Mouse (Mus musculus) hindbrain, embryonic 14.5 days (tissue): ENCODE data around the gene Opcml. TPM values are rescaled to one million over a fixed set of nuclear protein-coding genes. Genes with fewer than 3 reads are reported as not detected.

ENCODE experiments used
- ATAC-seq: fragments of 200-750 bp; cut with Nextera tagmentation; 2 replicates; pipeline ENCODE4 v1.8.0; 2017; ENCODE audit warnings: moderate number of reproducible peaks, mild to moderate bottlenecking, moderate TSS enrichment, moderate library complexity; ENCODE audit not compliant: low FRiP score
- DNase-seq: peaks from one replicate; pipeline ENCODE4 v3.0.0-alpha.2; 2015; ENCODE audit warnings: low spot score
- H3K27ac ChIP-seq: fragments of 300-500 bp; sonication (generic); 2 replicates; pipeline ENCODE4 v1.5.1; 2014; ENCODE audit warnings: mild to moderate bottlenecking, moderate library complexity
- H3K27me3 ChIP-seq: fragments of 300-500 bp; sonication (generic); 2 replicates; pipeline ENCODE4 v1.6.1; 2014; ENCODE audit warnings: mild to moderate bottlenecking, low read length, mixed read lengths; ENCODE audit not compliant: control insufficient read depth, insufficient read depth
- H3K36me3 ChIP-seq: fragments of 300-500 bp; sonication (generic); replicated peaks from 2 replicates; pipeline ENCODE4 v1.6.1; 2014; ENCODE audit not compliant: control insufficient read depth, insufficient read depth
- H3K4me1 ChIP-seq: fragments of 300-500 bp; sonication (generic); replicated peaks from 2 replicates; pipeline ENCODE4 v1.6.1; 2014; ENCODE audit warnings: antibody characterized with exemption, low read length, mixed read lengths; ENCODE audit not compliant: control insufficient read depth, insufficient read depth
- H3K4me2 ChIP-seq: fragments of 300-500 bp; sonication (generic); replicated peaks from 2 replicates; pipeline ENCODE4 v1.6.1; 2014; ENCODE audit warnings: mild to moderate bottlenecking, moderate library complexity
- H3K4me3 ChIP-seq: fragments of 300-500 bp; sonication (generic); replicated peaks from 2 replicates; pipeline ENCODE4 v1.5.1; 2014; ENCODE audit warnings: mild to moderate bottlenecking, low read length
- H3K9ac ChIP-seq: fragments of 300-500 bp; sonication (generic); 2 replicates; pipeline ENCODE4 v1.6.1; 2014
- H3K9me3 ChIP-seq: fragments of 300-500 bp; sonication (generic); 2 replicates; pipeline ENCODE4 v1.6.1; 2016; ENCODE audit warnings: low read length; ENCODE audit not compliant: control insufficient read depth
- WGBS: fragments of 180-500 bp; shearing (Covaris S2); extraction: QIAGEN DNeasy Blood & Tissue Kit; methylation state at CpG from one replicate; pipeline ENCODE4 v1.1.7; 2014; 5-methylcytosine and 5-hydroxymethylcytosine counted together
- polyA plus RNA-seq: library from polyadenylated mRNA; unstranded; fragments of >200 nt; fragmentation: Nextera tagmentation; extraction: Ambion mirVana; gene quantifications from 2 replicates; pipeline ENCODE4 v1.2.1, GENCODE M21; 2014

Gene Opcml
- polyA plus RNA-seq = 42.9 and 46.3 TPM in 2 replicates

GRCm38 (mm10) chr9:27790725-27791638 lies at the start of gene Opcml:
Gene Opcml (plus strand): TSS chr9:27790775.
- peak within 1 kb of the TSS; percentile 86 for H3K27ac ChIP-seq
- H3K9ac ChIP-seq = peak within 1 kb of the TSS; percentile 59
- DNase-seq = peak; percentile 71
- peak within 1 kb of the TSS; percentile 67 for H3K4me2 ChIP-seq
- H3K36me3 ChIP-seq = no peaks in the 10 kb centered on the region
- H3K4me3 ChIP-seq = peak within 1 kb of the TSS; percentile 42
- H3K27me3 ChIP-seq = peaks cover 4% of the 10 kb centered on the region; the same call in 1 of the 2 replicates
- peak; percentile 91 for ATAC-seq
- WGBS = 1% methylated on average over 28 of the region's 28 CpGs
- H3K4me1 ChIP-seq = no peaks in the 10 kb centered on the region
- H3K9me3 ChIP-seq = no peaks in the 10 kb centered on the region

- no peaks in the 10 kb centered on the region for H3K4me1 ChIP-seq
- ATAC-seq = no peak
- no peaks in the 10 kb centered on the region for H3K36me3 ChIP-seq
- no peak overlapping the region for H3K4me2 ChIP-seq
- H3K27me3 ChIP-seq = no peaks in the 10 kb centered on the region
- H3K9ac ChIP-seq = no peak overlapping the region
- no peaks in the 10 kb centered on the region for H3K9me3 ChIP-seq
- no peak for DNase-seq
- H3K27ac ChIP-seq = no peak overlapping the region
- no peak overlapping the region for H3K4me3 ChIP-seq
- WGBS = 92% methylated on average over 1 of the region's 1 CpGs
These were observed 31.9 kb upstream of the Opcml start for GRCm38 (mm10) chr9:27758709-27759108.

GRCm38 (mm10) chr9:27761196-27761595 lies 29.4 kb upstream of the Opcml start:
- Histone ChIP-seq H3K9me3 (no peaks in the 10 kb centered on the region), H3K4me3 (no peak overlapping the region), H3K27me3 (no peaks in the 10 kb centered on the region), H3K9ac (no peak overlapping the region), H3K36me3 (no peaks in the 10 kb centered on the region), H3K27ac (no peak overlapping the region), H3K4me2 (no peak overlapping the region), H3K4me1 (no peaks in the 10 kb centered on the region)
- ATAC-seq (no peak), DNase-seq (no peak)
- 95% methylated on average over 2 of the region's 2 CpGs for whole genome bisulfite sequencing

GRCm38 (mm10) chr9:27766446-27766845 lies 24.1 kb upstream of the Opcml start:
- DNase-seq (no peak), ATAC-seq (no peak)
- 76% methylated on average over 3 of the region's 3 CpGs for WGBS
- H3K9ac ChIP-seq = no peak overlapping the region
- no peaks in the 10 kb centered on the region for H3K36me3 ChIP-seq
- H3K9me3 ChIP-seq = no peaks in the 10 kb centered on the region
- no peak overlapping the region for H3K4me3 ChIP-seq
- H3K27me3 ChIP-seq = no peaks in the 10 kb centered on the region
- no peak overlapping the region for H3K4me2 ChIP-seq
- H3K4me1 ChIP-seq = no peaks in the 10 kb centered on the region
- no peak overlapping the region for H3K27ac ChIP-seq

GRCm38 (mm10) chr9:27767196-27767900 lies 23.2 kb upstream of the Opcml start:
- Histone ChIP-seq H3K4me1 (no peaks in the 10 kb centered on the region), H3K36me3 (no peaks in the 10 kb centered on the region), H3K27ac (no peak overlapping the region), H3K27me3 (no peaks in the 10 kb centered on the region), H3K4me3 (no peak overlapping the region), H3K4me2 (no peak overlapping the region), H3K9me3 (no peaks in the 10 kb centered on the region), H3K9ac (no peak overlapping the region)
- 88% methylated on average over 8 of the region's 8 CpGs for WGBS
- no peak for DNase-seq
- ATAC-seq = no peak

GRCm38 (mm10) chr9:27768788-27769187 lies 21.8 kb upstream of the Opcml start:
- no peak overlapping the region for H3K4me3 ChIP-seq
- no peaks in the 10 kb centered on the region for H3K36me3 ChIP-seq
- ATAC-seq = no peak
- H3K4me1 ChIP-seq = no peaks in the 10 kb centered on the region
- H3K27me3 ChIP-seq = no peaks in the 10 kb centered on the region
- no peak overlapping the region for H3K27ac ChIP-seq
- H3K9ac ChIP-seq = no peak overlapping the region
- no peak for DNase-seq
- no peak overlapping the region for H3K4me2 ChIP-seq
- H3K9me3 ChIP-seq = no peaks in the 10 kb centered on the region

- ATAC-seq = peak; percentile 27; the same call in 1 of the 2 replicates
- Histone ChIP-seq H3K9ac (no peak overlapping the region), H3K4me1 (peaks cover 5% of the 10 kb centered on the region; the same call in 1 of the 2 replicates), H3K9me3 (no peaks in the 10 kb centered on the region), H3K4me3 (no peak overlapping the region), H3K36me3 (no peaks in the 10 kb centered on the region), H3K27ac (no peak overlapping the region), H3K4me2 (no peak overlapping the region), H3K27me3 (no peaks in the 10 kb centered on the region)
- no peak for DNase-seq
- 40% methylated on average over 6 of the region's 6 CpGs for WGBS
These were observed 9.1 kb upstream of the Opcml start for GRCm38 (mm10) chr9:27781291-27781993.

- DNase-seq = no peak
- H3K27me3 ChIP-seq = no peaks in the 10 kb centered on the region
- H3K4me3 ChIP-seq = no peak overlapping the region
- peaks cover 5% of the 10 kb centered on the region; the same call in 1 of the 2 replicates for H3K4me1 ChIP-seq
- H3K27ac ChIP-seq = no peak overlapping the region
- ATAC-seq = peak; percentile 71; the same call in 1 of the 2 replicates
- H3K9ac ChIP-seq = no peak overlapping the region
- WGBS = 0% methylated on average over 1 of the region's 1 CpGs
- H3K9me3 ChIP-seq = no peaks in the 10 kb centered on the region
- H3K4me2 ChIP-seq = no peak overlapping the region
- H3K36me3 ChIP-seq = no peaks in the 10 kb centered on the region
These were observed 8.6 kb upstream of the Opcml start for GRCm38 (mm10) chr9:27781994-27782337.

GRCm38 (mm10) chr9:27791639-27791966 lies 1.0 kb downstream of the Opcml start:
- peak overlapping the region; percentile 67 for H3K4me2 ChIP-seq
- H3K4me3 ChIP-seq = peak overlapping the region; percentile 42
- ATAC-seq (no peak), DNase-seq (no peak)
- no peaks in the 10 kb centered on the region for H3K36me3 ChIP-seq
- H3K9ac ChIP-seq = peak overlapping the region; percentile 59
- peak overlapping the region; percentile 86 for H3K27ac ChIP-seq
- peaks cover 4% of the 10 kb centered on the region; the same call in 1 of the 2 replicates for H3K27me3 ChIP-seq
- WGBS = 3% methylated on average over 12 of the region's 12 CpGs
- no peaks in the 10 kb centered on the region for H3K4me1 ChIP-seq
- H3K9me3 ChIP-seq = no peaks in the 10 kb centered on the region
